Mouse (Mus musculus): ENCODE data around the gene Pfdn2.

DNA sequence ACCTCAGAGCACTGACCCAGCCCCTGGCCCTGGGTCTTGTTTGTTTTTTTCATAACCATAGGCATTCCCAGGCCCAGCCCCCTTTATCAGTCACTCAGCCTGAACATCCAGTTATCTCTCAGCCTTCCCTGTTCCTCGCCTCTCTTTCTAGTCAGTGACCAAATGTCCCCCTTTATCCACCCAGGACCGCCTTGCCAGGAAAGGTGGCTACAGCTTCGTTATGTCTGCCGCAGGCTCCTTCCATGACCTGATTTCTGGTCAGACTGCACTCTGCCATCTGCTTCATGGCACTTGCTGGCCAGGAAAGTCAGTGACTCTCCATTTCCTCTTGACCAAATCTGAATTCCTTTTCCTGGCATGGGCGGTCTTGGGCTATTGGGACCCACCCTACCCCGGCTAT is 32.8 kb downstream of the Pfdn2 start:
- TF ChIP-seq CTCF (IDR thresholded peaks at IDR 0.05; ENCODE audit: low read depth) (no peak), EP300 (IDR thresholded peaks at IDR 0.05; ENCODE audit: low read depth) (no peak)
